Mouse (Mus musculus): ENCODE results near the gene Epn2.

- TF ChIP-seq CTCF (IDR thresholded peaks at IDR 0.05; ENCODE audit: extremely low read depth, insufficient read depth, insufficient read length, insufficient replicate concordance) (no peak), POLR2A (IDR thresholded peaks at IDR 0.05; ENCODE audit: low read depth, low read length) (no peak)
Observed at GRCm38 (mm10) chr11:61592061-61592460, 12.6 kb upstream of the Epn2 start.
